Mouse (Mus musculus): ENCODE measurements around the gene Mllt1. TPM values are rescaled to one million over a fixed set of nuclear protein-coding genes. Genes with fewer than 3 reads are reported as not detected.

Mllt1 gene
- total RNA-seq, 2 experiments from 2014 or later, result 80.8 to 87.6 TPM

GRCm38 (mm10) chr17:56874237-56874636, 61.0 kb downstream of the Mllt1 start, which contains the start of gene Acsbg2:
Acsbg2 (minus strand) TSS chr17:56874447.
- intact Hi-C loops (cut with DNase I), result no loop called here
- DNase-seq (ENCODE audit: extremely low spot score in 1 of 2, low spot score in 2 of 2), result no peak
- H3K4me3 ChIP-seq, result no peak within 1 kb of the TSS
- H3K27ac ChIP-seq, result no peak within 1 kb of the TSS
- TF ChIP-seq CTCF (IDR thresholded peaks at IDR 0.05), result no peak

- Histone ChIP-seq H3K4me3 (no peak overlapping the region), H3K27ac (no peak overlapping the region)
- no peak for DNase-seq (ENCODE audit: extremely low spot score in 1 of 2, low spot score in 2 of 2)
- intact Hi-C loops (cut with DNase I), result no loop called here
- TF ChIP-seq CTCF (IDR thresholded peaks at IDR 0.05), result no peak
These were observed 62.7 kb downstream of the Mllt1 start for GRCm38 (mm10) chr17:56872512-56872911.

- intact Hi-C loops (cut with DNase I), result no loop called here
- no peak for DNase-seq (ENCODE audit: extremely low spot score in 1 of 2, low spot score in 2 of 2)
- no peak for TF ChIP-seq CTCF (IDR thresholded peaks at IDR 0.05)
- Histone ChIP-seq H3K4me3 (no peak overlapping the region), H3K27ac (no peak overlapping the region)
These were observed 63.4 kb downstream of the Mllt1 start for GRCm38 (mm10) chr17:56871767-56872166.

GRCm38 (mm10) chr17:56870287-56870953, 64.8 kb downstream of the Mllt1 start:
- no peak for TF ChIP-seq CTCF (IDR thresholded peaks at IDR 0.05)
- Histone ChIP-seq H3K27ac (no peak overlapping the region), H3K4me3 (no peak overlapping the region)
- intact Hi-C loops (cut with DNase I), result no loop called here
- no peak for DNase-seq (ENCODE audit: extremely low spot score in 1 of 2, low spot score in 2 of 2)

- Histone ChIP-seq H3K4me3 (no peak overlapping the region), H3K27ac (no peak overlapping the region)
- no peak for TF ChIP-seq CTCF (IDR thresholded peaks at IDR 0.05)
- intact Hi-C loops (cut with DNase I), result no loop called here
- no peak for DNase-seq (ENCODE audit: extremely low spot score in 1 of 2, low spot score in 2 of 2)
These were observed 65.7 kb downstream of the Mllt1 start for GRCm38 (mm10) chr17:56869481-56869977.

- Histone ChIP-seq H3K4me3 (no peak overlapping the region), H3K27ac (no peak overlapping the region)
- DNase-seq (ENCODE audit: extremely low spot score in 1 of 2, low spot score in 2 of 2), result no peak
- no peak for TF ChIP-seq CTCF (IDR thresholded peaks at IDR 0.05)
- intact Hi-C loops (cut with DNase I), result no loop called here
These were observed 69.1 kb downstream of the Mllt1 start for GRCm38 (mm10) chr17:56866071-56866470.

- DNase-seq (ENCODE audit: extremely low spot score in 1 of 2, low spot score in 2 of 2), result no peak
- Histone ChIP-seq H3K4me3 (no peak overlapping the region), H3K27ac (no peak overlapping the region)
- TF ChIP-seq CTCF (IDR thresholded peaks at IDR 0.05), result no peak
- intact Hi-C loops (cut with DNase I), result no loop called here
These were observed 74.0 kb downstream of the Mllt1 start for GRCm38 (mm10) chr17:56861197-56861596.

- intact Hi-C loops (cut with DNase I), result loop anchor here (1.0 kb wide), 1 partner anchor 51 kb away; no protein-coding TSS in a partner anchor
- no peak for TF ChIP-seq CTCF (IDR thresholded peaks at IDR 0.05)
These were observed 76.3 kb downstream of the Mllt1 start for GRCm38 (mm10) chr17:56858922-56859321.

GRCm38 (mm10) chr17:56858216-56858615, 77.0 kb downstream of the Mllt1 start:
- peak; percentile 24 to 32 for DNase-seq (ENCODE audit: extremely low spot score in 1 of 2, low spot score in 2 of 2)
- Histone ChIP-seq H3K4me3 (no peak overlapping the region), H3K27ac (no peak overlapping the region)
- peak; percentile 84 for TF ChIP-seq CTCF (IDR thresholded peaks at IDR 0.05)
- intact Hi-C loops (cut with DNase I), result loop anchor here (1.0 kb wide), 1 partner anchor 50 kb away; no protein-coding TSS in a partner anchor

More at GRCm38 (mm10) chr17:56858922-56859321, 76.3 kb downstream of the Mllt1 start:
- H3K27ac ChIP-seq, result no peak overlapping the region
- no peak for DNase-seq (ENCODE audit: extremely low spot score in 1 of 2, low spot score in 2 of 2)
- H3K4me3 ChIP-seq, result no peak overlapping the region

- no peak for TF ChIP-seq CTCF (IDR thresholded peaks at IDR 0.05)
- no peak overlapping the region for H3K4me3 ChIP-seq
- intact Hi-C loops (cut with DNase I), result no loop called here
- DNase-seq (ENCODE audit: extremely low spot score in 1 of 2, low spot score in 2 of 2), result no peak
- no peak overlapping the region for H3K27ac ChIP-seq
These were observed 79.8 kb downstream of the Mllt1 start for GRCm38 (mm10) chr17:56855421-56855820.

- intact Hi-C loops (cut with DNase I), result no loop called here
- DNase-seq (ENCODE audit: extremely low spot score in 1 of 2, low spot score in 2 of 2), result no peak
- TF ChIP-seq CTCF (IDR thresholded peaks at IDR 0.05), result no peak
- H3K4me3 ChIP-seq, result no peak overlapping the region
- H3K27ac ChIP-seq, result no peak overlapping the region
These were observed 84.0 kb downstream of the Mllt1 start for GRCm38 (mm10) chr17:56851167-56851566.

GRCm38 (mm10) chr17:56849710-56850109, 85.5 kb downstream of the Mllt1 start:
- no peak for DNase-seq (ENCODE audit: extremely low spot score in 1 of 2, low spot score in 2 of 2)
- TF ChIP-seq CTCF (IDR thresholded peaks at IDR 0.05), result no peak
- intact Hi-C loops (cut with DNase I), result no loop called here
- no peak overlapping the region for H3K27ac ChIP-seq
- no peak overlapping the region for H3K4me3 ChIP-seq

- no peak overlapping the region for H3K4me3 ChIP-seq
- no peak overlapping the region for H3K27ac ChIP-seq
- TF ChIP-seq CTCF (IDR thresholded peaks at IDR 0.05), result no peak
- DNase-seq (ENCODE audit: extremely low spot score in 1 of 2, low spot score in 2 of 2), result no peak
- intact Hi-C loops (cut with DNase I), result no loop called here
These were observed 86.4 kb downstream of the Mllt1 start for GRCm38 (mm10) chr17:56848785-56849184.
